Mouse (Mus musculus): ENCODE data around the gene Mxi1. TPM values are rescaled to one million over a fixed set of nuclear protein-coding genes. Genes with fewer than 3 reads are reported as not detected.

The Mxi1 gene
- polyA plus RNA-seq, 1 experiment = 41.7 TPM

- TF ChIP-seq POLR2A (IDR thresholded peaks at IDR 0.05; ENCODE audit: low read depth, low read length) (no peak), CTCF (conservative IDR thresholded peaks at IDR 0.05; ENCODE audit: insufficient read depth, insufficient read length, low read depth, low read length) (no peak)
- 57% methylated on average over 2 of the region's 2 CpGs for WGBS
- no peaks in the 10 kb centered on the region for H3K36me3 ChIP-seq (ENCODE audit: control insufficient read depth, insufficient read depth, low read length)
- no peak overlapping the region for H3K4me3 ChIP-seq (ENCODE audit: insufficient read depth, low read depth, low read length)
- DNase-seq = no peak
- H3K4me1 ChIP-seq (ENCODE audit: control insufficient read depth, insufficient read depth, low read length) = no peaks in the 10 kb centered on the region
- no peaks in the 10 kb centered on the region for H3K27me3 ChIP-seq (replicated peaks; ENCODE audit: control insufficient read depth, insufficient read depth, low read length)
- H3K27ac ChIP-seq (ENCODE audit: insufficient read depth, low read depth, low read length) = no peak overlapping the region
Measured at GRCm38 (mm10) chr19:53405810-53406209, 95.5 kb downstream of the Mxi1 start.

- Histone ChIP-seq H3K4me3 (ENCODE audit: insufficient read depth, low read depth, low read length) (no peak overlapping the region), H3K36me3 (ENCODE audit: control insufficient read depth, insufficient read depth, low read length) (no peaks in the 10 kb centered on the region), H3K4me1 (ENCODE audit: control insufficient read depth, insufficient read depth, low read length) (no peaks in the 10 kb centered on the region), H3K27me3 (replicated peaks; ENCODE audit: control insufficient read depth, insufficient read depth, low read length) (no peaks in the 10 kb centered on the region), H3K27ac (ENCODE audit: insufficient read depth, low read depth, low read length) (no peak overlapping the region)
- no peak for TF ChIP-seq POLR2A (IDR thresholded peaks at IDR 0.05; ENCODE audit: low read depth, low read length)
- TF ChIP-seq CTCF (conservative IDR thresholded peaks at IDR 0.05; ENCODE audit: insufficient read depth, insufficient read length, low read depth, low read length) = no peak
- no peak for DNase-seq
- WGBS = 95% methylated on average over 2 of the region's 2 CpGs
Measured at GRCm38 (mm10) chr19:53407350-53407749, 97.0 kb downstream of the Mxi1 start.

DNA sequence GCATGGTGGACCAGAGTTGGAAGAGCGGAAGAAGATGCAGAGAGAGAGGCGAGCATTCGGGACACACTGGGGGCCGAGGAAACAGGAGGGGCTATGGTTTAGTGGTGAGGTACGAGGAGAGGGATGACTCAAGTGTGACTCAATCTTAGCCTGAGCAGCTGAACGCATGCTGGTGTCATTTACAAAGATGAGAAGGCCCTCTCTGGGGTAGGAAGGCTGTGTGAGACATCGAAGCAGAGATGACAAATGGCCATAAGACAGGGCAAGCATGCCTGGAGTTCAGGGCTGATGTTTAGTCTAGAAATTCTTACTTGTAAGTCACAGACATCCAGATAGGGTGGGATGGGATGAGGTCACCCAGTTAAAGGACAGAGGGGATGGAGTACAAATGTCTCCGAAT is 98.1 kb downstream of the Mxi1 start:
- no peaks in the 10 kb centered on the region for H3K36me3 ChIP-seq (ENCODE audit: control insufficient read depth, insufficient read depth, low read length)
- H3K4me1 ChIP-seq (ENCODE audit: control insufficient read depth, insufficient read depth, low read length) = no peaks in the 10 kb centered on the region
- H3K4me3 ChIP-seq (ENCODE audit: insufficient read depth, low read depth, low read length) = no peak overlapping the region
- no peak overlapping the region for H3K27ac ChIP-seq (ENCODE audit: insufficient read depth, low read depth, low read length)
- no peak for TF ChIP-seq POLR2A (IDR thresholded peaks at IDR 0.05; ENCODE audit: low read depth, low read length)
- no peak for TF ChIP-seq CTCF (conservative IDR thresholded peaks at IDR 0.05; ENCODE audit: insufficient read depth, insufficient read length, low read depth, low read length)
- H3K27me3 ChIP-seq (replicated peaks; ENCODE audit: control insufficient read depth, insufficient read depth, low read length) = no peaks in the 10 kb centered on the region
- WGBS = 84% methylated on average over 8 of the region's 8 CpGs
- DNase-seq = no peak

DNA sequence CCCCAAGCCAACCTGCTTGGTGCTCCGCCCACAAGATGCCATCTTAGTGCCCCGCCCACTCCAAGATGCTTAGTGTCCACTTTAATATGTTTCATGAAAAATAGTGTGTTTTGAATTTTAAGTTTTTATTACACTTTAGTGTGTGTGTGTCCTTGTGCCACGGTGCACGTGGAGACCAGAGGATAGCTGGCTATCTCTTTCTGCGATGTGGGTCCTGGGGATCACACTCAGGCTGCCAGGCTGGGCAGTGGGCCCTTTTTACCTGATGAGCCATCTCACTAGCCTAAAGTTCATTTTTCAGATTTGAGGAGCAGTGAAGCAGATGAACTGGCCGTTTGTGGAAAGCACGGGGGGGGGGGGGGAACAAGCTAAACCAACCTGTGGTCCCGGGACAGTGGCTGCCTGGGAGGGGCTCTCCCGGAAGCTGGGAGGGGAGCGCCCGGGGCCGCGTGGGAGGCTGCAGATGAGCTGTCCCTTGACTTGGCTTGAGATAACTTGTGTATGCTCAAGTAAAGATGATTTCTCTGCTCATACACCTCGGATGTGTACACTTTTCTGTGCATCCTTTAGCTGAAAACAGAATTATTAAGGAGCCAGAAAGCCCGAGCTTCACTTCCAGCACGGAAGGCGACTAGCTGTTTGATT is 99.5 kb downstream of the Mxi1 start:
- no peak for TF ChIP-seq CTCF (conservative IDR thresholded peaks at IDR 0.05; ENCODE audit: insufficient read depth, insufficient read length, low read depth, low read length)
- no peak for TF ChIP-seq POLR2A (IDR thresholded peaks at IDR 0.05; ENCODE audit: low read depth, low read length)
- no peaks in the 10 kb centered on the region for H3K27me3 ChIP-seq (replicated peaks; ENCODE audit: control insufficient read depth, insufficient read depth, low read length)
- no peaks in the 10 kb centered on the region for H3K36me3 ChIP-seq (ENCODE audit: control insufficient read depth, insufficient read depth, low read length)
- DNase-seq = no peak
- 41% methylated on average over 17 of the region's 17 CpGs for WGBS
- no peak overlapping the region for H3K27ac ChIP-seq (ENCODE audit: insufficient read depth, low read depth, low read length)
- H3K4me3 ChIP-seq (ENCODE audit: insufficient read depth, low read depth, low read length) = no peak overlapping the region
- no peaks in the 10 kb centered on the region for H3K4me1 ChIP-seq (ENCODE audit: control insufficient read depth, insufficient read depth, low read length)

DNA sequence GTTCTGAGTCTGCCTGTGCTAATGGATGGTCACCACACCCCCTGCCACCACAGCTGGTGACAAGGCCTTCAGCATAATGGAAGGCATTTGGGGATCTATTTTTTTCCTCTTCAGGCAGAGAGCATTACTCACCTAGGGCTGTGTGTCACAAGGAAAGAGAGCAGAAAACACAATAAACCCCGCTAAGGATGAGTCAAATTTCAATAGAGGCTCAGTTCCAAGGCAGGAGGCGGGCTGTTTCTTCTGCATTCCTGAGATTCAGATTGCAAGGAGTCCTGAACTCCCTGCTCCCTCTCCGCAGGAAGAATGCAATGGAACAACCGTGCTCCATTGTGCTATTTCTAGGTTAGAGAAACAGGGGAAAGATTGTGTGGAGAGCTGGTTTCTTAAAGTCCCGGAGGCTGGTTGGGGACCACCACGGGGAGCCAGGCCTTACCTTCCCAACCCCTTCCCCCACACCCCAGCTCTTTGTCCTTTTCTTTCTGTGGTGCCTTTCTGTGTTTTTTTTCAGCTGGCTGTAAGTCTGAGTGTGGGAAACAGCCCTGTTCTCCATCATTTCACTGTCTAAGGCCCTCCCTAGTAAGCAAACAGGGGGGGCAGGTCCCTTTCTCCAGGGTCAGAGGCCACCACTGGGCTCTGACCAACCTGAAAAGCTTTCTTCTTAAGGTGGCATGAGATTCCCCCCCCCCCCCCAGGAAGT is 102.0 kb downstream of the Mxi1 start:
- Histone ChIP-seq H3K36me3 (ENCODE audit: control insufficient read depth, insufficient read depth, low read length) (no peaks in the 10 kb centered on the region), H3K4me1 (ENCODE audit: control insufficient read depth, insufficient read depth, low read length) (no peaks in the 10 kb centered on the region), H3K4me3 (ENCODE audit: insufficient read depth, low read depth, low read length) (no peak overlapping the region), H3K27ac (ENCODE audit: insufficient read depth, low read depth, low read length) (no peak overlapping the region), H3K27me3 (replicated peaks; ENCODE audit: control insufficient read depth, insufficient read depth, low read length) (no peaks in the 10 kb centered on the region)
- WGBS = 39% methylated on average over 6 of the region's 6 CpGs
- TF ChIP-seq CTCF (conservative IDR thresholded peaks at IDR 0.05; ENCODE audit: insufficient read depth, insufficient read length, low read depth, low read length) (no peak), POLR2A (IDR thresholded peaks at IDR 0.05; ENCODE audit: low read depth, low read length) (no peak)
- DNase-seq = no peak

GRCm38 (mm10) chr19:53413617-53414380 is 103.5 kb downstream of the Mxi1 start:
- 45% methylated on average over 15 of the region's 15 CpGs for WGBS
- TF ChIP-seq CTCF (conservative IDR thresholded peaks at IDR 0.05; ENCODE audit: insufficient read depth, insufficient read length, low read depth, low read length) (no peak), POLR2A (IDR thresholded peaks at IDR 0.05; ENCODE audit: low read depth, low read length) (no peak)
- no peak overlapping the region for H3K27ac ChIP-seq (ENCODE audit: insufficient read depth, low read depth, low read length)

GRCm38 (mm10) chr19:53414650-53415049 is 104.3 kb downstream of the Mxi1 start:
- Histone ChIP-seq H3K36me3 (ENCODE audit: control insufficient read depth, insufficient read depth, low read length) (no peaks in the 10 kb centered on the region), H3K4me3 (ENCODE audit: insufficient read depth, low read depth, low read length) (no peak overlapping the region), H3K4me1 (ENCODE audit: control insufficient read depth, insufficient read depth, low read length) (no peaks in the 10 kb centered on the region), H3K27me3 (replicated peaks; ENCODE audit: control insufficient read depth, insufficient read depth, low read length) (no peaks in the 10 kb centered on the region), H3K27ac (ENCODE audit: insufficient read depth, low read depth, low read length) (no peak overlapping the region)
- WGBS = 86% methylated on average over 11 of the region's 11 CpGs
- no peak for DNase-seq
- TF ChIP-seq CTCF (conservative IDR thresholded peaks at IDR 0.05; ENCODE audit: insufficient read depth, insufficient read length, low read depth, low read length) (no peak), POLR2A (IDR thresholded peaks at IDR 0.05; ENCODE audit: low read depth, low read length) (no peak)

More at GRCm38 (mm10) chr19:53413617-53414380, 103.5 kb downstream of the Mxi1 start:
- DNase-seq = peak; percentile 49
- no peaks in the 10 kb centered on the region for H3K36me3 ChIP-seq (ENCODE audit: control insufficient read depth, insufficient read depth, low read length)
- no peaks in the 10 kb centered on the region for H3K4me1 ChIP-seq (ENCODE audit: control insufficient read depth, insufficient read depth, low read length)
- H3K27me3 ChIP-seq (replicated peaks; ENCODE audit: control insufficient read depth, insufficient read depth, low read length) = no peaks in the 10 kb centered on the region
- no peak overlapping the region for H3K4me3 ChIP-seq (ENCODE audit: insufficient read depth, low read depth, low read length)

Measured in kidney, adult 2 months (tissue).